Mouse (Mus musculus): Measurements from ENCODE around the gene Hdac7. TPM values are rescaled to one million over a fixed set of nuclear protein-coding genes. Genes with fewer than 3 reads are reported as not detected.

Hdac7 gene
- polyA plus RNA-seq, 1 experiment = 254 TPM

- TF ChIP-seq POLR2A (IDR thresholded peaks at IDR 0.05; ENCODE audit: borderline replicate concordance, extremely low read depth, low read depth, low read length) (no peak; the same call in 1 of the 2 replicates), CTCF (IDR thresholded peaks at IDR 0.05; ENCODE audit: insufficient read depth, low read length) (peak; percentile 38)
- H3K4me3 ChIP-seq (replicated peaks; ENCODE audit: extremely low read depth, low read depth, low read length) = peak overlapping the region; percentile 93
- no peak for DNase-seq
- peaks cover 26% of the 10 kb centered on the region for H3K4me1 ChIP-seq (ENCODE audit: control insufficient read depth, insufficient read depth, low read length)
- 1% methylated on average over 18 of the region's 18 CpGs for WGBS
Observed at GRCm38 (mm10) chr15:97768192-97768591, 76.1 kb downstream of the Hdac7 start.

DNA sequence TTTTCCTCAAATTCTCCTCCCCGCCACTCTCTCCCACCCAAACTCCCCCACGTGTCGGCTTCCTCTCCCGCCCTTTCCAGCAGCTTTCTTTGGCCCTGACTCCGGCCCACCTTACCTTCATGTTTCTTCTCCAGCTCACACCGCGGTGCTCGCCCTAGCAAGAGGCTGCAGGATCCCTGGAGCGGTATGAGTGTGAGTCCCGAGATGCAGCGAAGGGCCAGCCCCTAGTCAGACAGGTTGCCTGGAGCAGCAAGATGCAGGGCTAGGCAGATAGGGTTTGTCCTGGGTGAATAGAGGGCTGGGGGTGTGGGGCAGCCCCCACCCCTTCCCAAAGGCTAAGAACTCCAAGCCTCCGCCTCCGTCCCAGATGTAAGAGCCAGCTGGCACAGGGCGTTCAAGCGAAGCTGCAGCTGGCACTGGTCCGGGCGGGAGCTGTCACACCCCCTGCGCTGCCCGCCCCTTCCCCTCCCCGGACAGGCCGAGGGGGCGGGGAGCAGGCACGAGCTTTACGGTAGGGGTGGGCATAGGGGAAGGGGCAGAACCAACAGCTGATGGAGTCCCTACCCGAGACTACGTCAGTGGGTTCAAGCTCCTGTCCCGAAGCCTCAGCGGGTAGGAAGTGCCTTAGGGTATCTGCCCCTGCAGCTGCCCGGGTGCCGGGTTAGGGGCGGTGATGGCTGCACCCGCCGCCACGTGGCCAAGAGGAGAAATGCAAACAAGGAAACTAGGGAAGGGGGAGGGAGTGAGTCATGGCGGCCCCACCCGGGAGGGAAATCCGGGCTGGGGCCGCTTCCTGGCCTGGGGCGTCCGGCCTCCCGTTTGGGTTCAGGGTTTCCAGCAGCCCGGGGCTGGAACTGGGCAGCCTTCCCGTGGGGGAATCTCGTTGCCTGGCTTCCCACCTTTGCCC is 76.8 kb downstream of the Hdac7 start, which contains the start of gene Rapgef3:
Gene Rapgef3 (minus strand): TSS at position 693 of the 907 bp plus-strand sequence.
- Histone ChIP-seq H3K4me1 (ENCODE audit: control insufficient read depth, insufficient read depth, low read length) (peaks cover 25% of the 10 kb centered on the region), H3K4me3 (replicated peaks; ENCODE audit: extremely low read depth, low read depth, low read length) (peak within 1 kb of the TSS; percentile 93)
- peak; percentile 90 for DNase-seq
- TF ChIP-seq POLR2A (IDR thresholded peaks at IDR 0.05; ENCODE audit: borderline replicate concordance, extremely low read depth, low read depth, low read length) = peak; percentile 53; the same call in 1 of the 2 replicates
- peak; percentile 31 for TF ChIP-seq CTCF (IDR thresholded peaks at IDR 0.05; ENCODE audit: insufficient read depth, low read length)
- WGBS = under 1% methylated on average over 44 of the region's 44 CpGs

DNA sequence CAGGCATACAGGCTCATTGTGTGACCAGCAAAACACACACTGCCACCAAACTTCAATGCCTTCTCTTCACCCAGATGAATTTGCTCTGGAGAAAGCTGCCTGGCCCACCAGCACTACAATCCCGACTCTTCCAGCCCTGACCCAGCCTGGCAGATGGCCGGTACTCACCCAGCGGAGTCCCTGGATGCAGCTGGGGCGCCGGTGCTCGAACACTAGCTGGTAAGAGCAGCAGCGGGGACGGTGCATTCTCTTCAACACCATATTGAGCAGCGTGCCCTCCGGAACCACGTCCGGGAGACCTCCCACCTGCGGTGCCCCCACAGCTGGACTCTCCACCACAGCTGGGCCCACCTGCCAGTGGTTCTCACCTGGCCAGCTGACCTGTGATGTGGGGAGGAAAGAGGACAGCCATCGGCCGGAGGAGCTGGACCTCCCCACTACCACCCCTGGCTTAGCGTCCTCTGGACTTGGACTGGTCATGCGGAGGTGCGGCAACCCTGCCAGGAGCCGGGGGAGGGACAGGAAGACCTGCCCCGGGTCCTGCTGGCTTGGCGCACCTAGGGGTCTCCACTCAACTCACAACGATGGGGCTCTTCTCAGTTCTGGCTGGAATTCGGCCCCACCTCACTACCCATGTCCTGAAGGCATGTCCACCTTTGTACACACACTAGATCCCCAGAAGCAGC is 77.6 kb downstream of the Hdac7 start:
- DNase-seq = peak; percentile 48
- Histone ChIP-seq H3K4me3 (replicated peaks; ENCODE audit: extremely low read depth, low read depth, low read length) (peak overlapping the region; percentile 93), H3K4me1 (ENCODE audit: control insufficient read depth, insufficient read depth, low read length) (peaks cover 26% of the 10 kb centered on the region)
- WGBS = 9% methylated on average over 23 of the region's 23 CpGs
- TF ChIP-seq POLR2A (IDR thresholded peaks at IDR 0.05; ENCODE audit: borderline replicate concordance, extremely low read depth, low read depth, low read length) = peak; percentile 52; the same call in 1 of the 2 replicates
- no peak for TF ChIP-seq CTCF (IDR thresholded peaks at IDR 0.05; ENCODE audit: insufficient read depth, low read length)

DNA sequence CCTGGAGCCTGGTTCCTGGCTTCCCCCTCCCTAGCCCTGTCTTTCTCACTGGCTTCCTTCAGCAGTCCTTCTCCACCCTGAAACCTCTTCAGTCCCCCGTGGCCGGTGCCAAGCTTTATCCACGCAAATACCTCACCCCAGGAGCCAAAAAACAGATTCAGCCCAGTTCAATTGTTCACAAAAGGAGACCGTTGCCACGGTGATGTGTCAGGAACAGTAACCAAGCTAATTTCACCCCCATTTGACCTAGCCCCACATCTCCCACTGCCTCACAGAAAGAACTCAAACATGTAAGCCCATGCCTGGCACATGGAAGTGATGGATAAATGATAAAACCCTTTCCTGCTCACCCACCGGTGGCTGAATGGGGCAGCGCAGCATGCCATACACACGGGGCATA is 78.1 kb downstream of the Hdac7 start:
- DNase-seq = peak; percentile 44
- peaks cover 26% of the 10 kb centered on the region for H3K4me1 ChIP-seq (ENCODE audit: control insufficient read depth, insufficient read depth, low read length)
- peak overlapping the region; percentile 93 for H3K4me3 ChIP-seq (replicated peaks; ENCODE audit: extremely low read depth, low read depth, low read length)
- peak; percentile 33; the same call in 1 of the 2 replicates for TF ChIP-seq POLR2A (IDR thresholded peaks at IDR 0.05; ENCODE audit: borderline replicate concordance, extremely low read depth, low read depth, low read length)
- TF ChIP-seq CTCF (IDR thresholded peaks at IDR 0.05; ENCODE audit: insufficient read depth, low read length) = no peak
- 15% methylated on average over 8 of the region's 8 CpGs for WGBS

GRCm38 (mm10) chr15:97765090-97765794 is 79.1 kb downstream of the Hdac7 start:
- WGBS = 33% methylated on average over 13 of the region's 13 CpGs

GRCm38 (mm10) chr15:97764532-97764931 is 79.8 kb downstream of the Hdac7 start:
- Histone ChIP-seq H3K4me1 (ENCODE audit: control insufficient read depth, insufficient read depth, low read length) (peaks cover 26% of the 10 kb centered on the region), H3K4me3 (replicated peaks; ENCODE audit: extremely low read depth, low read depth, low read length) (peak overlapping the region; percentile 7)
- TF ChIP-seq POLR2A (IDR thresholded peaks at IDR 0.05; ENCODE audit: borderline replicate concordance, extremely low read depth, low read depth, low read length) (no peak), CTCF (IDR thresholded peaks at IDR 0.05; ENCODE audit: insufficient read depth, low read length) (no peak)
- no peak for DNase-seq
- WGBS = 44% methylated on average over 2 of the region's 2 CpGs

More at GRCm38 (mm10) chr15:97765090-97765794, 79.1 kb downstream of the Hdac7 start:
- peak; percentile 53 for DNase-seq
- Histone ChIP-seq H3K4me1 (ENCODE audit: control insufficient read depth, insufficient read depth, low read length) (peaks cover 26% of the 10 kb centered on the region), H3K4me3 (replicated peaks; ENCODE audit: extremely low read depth, low read depth, low read length) (peak overlapping the region; percentile 59)
- TF ChIP-seq POLR2A (IDR thresholded peaks at IDR 0.05; ENCODE audit: borderline replicate concordance, extremely low read depth, low read depth, low read length) (peak; percentile 27; the same call in 1 of the 2 replicates), CTCF (IDR thresholded peaks at IDR 0.05; ENCODE audit: insufficient read depth, low read length) (no peak)

- peak; percentile 5; the same call in 1 of the 2 replicates for TF ChIP-seq POLR2A (IDR thresholded peaks at IDR 0.05; ENCODE audit: borderline replicate concordance, extremely low read depth, low read depth, low read length)
- TF ChIP-seq CTCF (IDR thresholded peaks at IDR 0.05; ENCODE audit: insufficient read depth, low read length) = no peak
- Histone ChIP-seq H3K4me3 (replicated peaks; ENCODE audit: extremely low read depth, low read depth, low read length) (no peak overlapping the region), H3K4me1 (ENCODE audit: control insufficient read depth, insufficient read depth, low read length) (peaks cover 26% of the 10 kb centered on the region)
- WGBS = 38% methylated on average over 9 of the region's 9 CpGs
- DNase-seq = no peak
Observed at GRCm38 (mm10) chr15:97763256-97764049, 80.8 kb downstream of the Hdac7 start.

DNA sequence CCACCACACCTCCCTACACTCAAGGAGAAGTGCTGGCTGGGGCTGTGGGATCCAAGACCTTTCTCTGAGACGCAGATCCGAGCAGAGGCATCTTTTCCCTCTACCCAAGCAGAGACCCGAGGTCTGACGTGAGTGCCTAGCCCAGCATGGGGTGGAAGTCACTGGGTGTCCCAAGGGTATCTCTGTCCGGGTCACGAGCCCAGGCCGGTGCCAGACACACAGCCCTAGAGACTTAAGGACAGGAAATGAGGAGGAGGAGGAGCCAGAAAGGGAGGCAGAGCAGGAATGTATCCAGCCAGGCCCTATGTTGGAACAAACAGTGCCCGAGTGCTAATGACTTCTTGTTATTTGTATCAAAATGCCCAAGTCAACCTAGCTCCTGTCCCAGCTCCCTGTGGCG is 81.6 kb downstream of the Hdac7 start:
- TF ChIP-seq POLR2A (IDR thresholded peaks at IDR 0.05; ENCODE audit: borderline replicate concordance, extremely low read depth, low read depth, low read length) = 0 out of 2 replicates have a peak, but pooled peaks have one; percentile 12
- TF ChIP-seq CTCF (IDR thresholded peaks at IDR 0.05; ENCODE audit: insufficient read depth, low read length) = no peak
- Histone ChIP-seq H3K4me3 (replicated peaks; ENCODE audit: extremely low read depth, low read depth, low read length) (peak overlapping the region; percentile 9), H3K4me1 (ENCODE audit: control insufficient read depth, insufficient read depth, low read length) (peaks cover 23% of the 10 kb centered on the region)
- 34% methylated on average over 9 of the region's 9 CpGs for WGBS
- DNase-seq = peak; percentile 43
